Mouse (Mus musculus): ENCODE measurements around the gene 6030468B19Rik. TPM values are rescaled to one million over a fixed set of nuclear protein-coding genes. Genes with fewer than 3 reads are reported as not detected.

The 6030468B19Rik gene
- not detected in 2 replicates for polyA plus RNA-seq (2015; fragmentation: Nextera tagmentation; extraction: Ambion mirVana)

- 71% methylated on average over 9 of the region's 9 CpGs for WGBS
- no peaks in the 10 kb centered on the region for H3K9me3 ChIP-seq (ENCODE audit: control insufficient read depth, low read length)
Measured at GRCm38 (mm10) chr11:117797511-117798159, at the start of gene 6030468B19Rik. Gene 6030468B19Rik (plus strand): TSS chr11:117797660.

DNA sequence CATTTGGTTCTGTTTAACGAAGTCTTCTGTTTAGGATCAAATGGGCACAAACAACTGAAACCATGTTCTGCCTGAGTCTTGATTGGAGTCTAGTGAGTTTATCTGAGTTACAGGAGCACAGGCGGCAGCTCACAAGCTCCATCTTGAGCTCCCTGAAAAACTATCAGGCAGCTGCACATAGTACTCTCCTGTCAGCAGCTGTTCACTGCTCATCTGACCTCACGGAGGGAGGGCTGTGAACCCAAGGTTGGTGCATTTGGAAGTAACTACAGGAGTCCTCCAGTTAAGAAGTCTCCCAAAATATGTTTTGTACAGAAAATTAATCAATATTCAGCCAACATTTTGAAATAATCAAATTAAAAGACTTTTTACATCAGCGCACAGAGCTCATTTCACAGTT, 48.8 kb upstream of the 6030468B19Rik start:
- no peak for ATAC-seq
- Histone ChIP-seq H3K27ac (ENCODE audit: low read depth, low read length) (no peak overlapping the region), H3K4me2 (ENCODE audit: low read length) (no peak overlapping the region), H3K4me1 (ENCODE audit: control insufficient read depth, insufficient read depth, low read depth, low read length) (no peaks in the 10 kb centered on the region), H3K27me3 (replicated peaks; ENCODE audit: control insufficient read depth, insufficient read depth, low read length) (no peaks in the 10 kb centered on the region), H3K36me3 (ENCODE audit: control insufficient read depth, insufficient read depth, low read length) (peaks cover 62% of the 10 kb centered on the region), H3K9me3 (ENCODE audit: control insufficient read depth, low read length) (no peaks in the 10 kb centered on the region), H3K4me3 (ENCODE audit: low read length) (no peak overlapping the region), H3K9ac (ENCODE audit: low read depth, low read length) (no peak overlapping the region)
- WGBS = 80% methylated on average over 4 of the region's 4 CpGs

More at GRCm38 (mm10) chr11:117797511-117798159, at the start of gene 6030468B19Rik:
- ATAC-seq = no peak
- no peaks in the 10 kb centered on the region for H3K27me3 ChIP-seq (replicated peaks; ENCODE audit: control insufficient read depth, insufficient read depth, low read length)
- H3K4me1 ChIP-seq (ENCODE audit: control insufficient read depth, insufficient read depth, low read depth, low read length) = no peaks in the 10 kb centered on the region
- no peak within 1 kb of the TSS for H3K27ac ChIP-seq (ENCODE audit: low read depth, low read length)
- no peaks in the 10 kb centered on the region for H3K36me3 ChIP-seq (ENCODE audit: control insufficient read depth, insufficient read depth, low read length)
- H3K9ac ChIP-seq (ENCODE audit: low read depth, low read length) = no peak within 1 kb of the TSS
- no peak within 1 kb of the TSS for H3K4me3 ChIP-seq (ENCODE audit: low read length)
- H3K4me2 ChIP-seq (ENCODE audit: low read length) = no peak within 1 kb of the TSS

GRCm38 (mm10) chr11:117749414-117749813, 48.0 kb upstream of the 6030468B19Rik start:
- H3K27me3 ChIP-seq (replicated peaks; ENCODE audit: control insufficient read depth, insufficient read depth, low read length) = no peaks in the 10 kb centered on the region
- H3K36me3 ChIP-seq (ENCODE audit: control insufficient read depth, insufficient read depth, low read length) = peaks cover 64% of the 10 kb centered on the region
- WGBS = 91% methylated on average over 10 of the region's 10 CpGs
- no peak overlapping the region for H3K27ac ChIP-seq (ENCODE audit: low read depth, low read length)
- H3K9ac ChIP-seq (ENCODE audit: low read depth, low read length) = no peak overlapping the region
- ATAC-seq = no peak
- no peaks in the 10 kb centered on the region for H3K4me1 ChIP-seq (ENCODE audit: control insufficient read depth, insufficient read depth, low read depth, low read length)
- H3K4me2 ChIP-seq (ENCODE audit: low read length) = no peak overlapping the region
- no peak overlapping the region for H3K4me3 ChIP-seq (ENCODE audit: low read length)
- H3K9me3 ChIP-seq (ENCODE audit: control insufficient read depth, low read length) = no peaks in the 10 kb centered on the region

GRCm38 (mm10) chr11:117751544-117751943, 45.9 kb upstream of the 6030468B19Rik start:
- H3K36me3 ChIP-seq (ENCODE audit: control insufficient read depth, insufficient read depth, low read length) = peaks cover 78% of the 10 kb centered on the region
- no peak for ATAC-seq

GRCm38 (mm10) chr11:117755891-117756290, 41.6 kb upstream of the 6030468B19Rik start:
- ATAC-seq = no peak
- Histone ChIP-seq H3K36me3 (ENCODE audit: control insufficient read depth, insufficient read depth, low read length) (peaks cover 81% of the 10 kb centered on the region), H3K4me2 (ENCODE audit: low read length) (no peak overlapping the region), H3K9ac (ENCODE audit: low read depth, low read length) (no peak overlapping the region), H3K4me3 (ENCODE audit: low read length) (no peak overlapping the region), H3K27ac (ENCODE audit: low read depth, low read length) (no peak overlapping the region), H3K9me3 (ENCODE audit: control insufficient read depth, low read length) (no peaks in the 10 kb centered on the region), H3K4me1 (ENCODE audit: control insufficient read depth, insufficient read depth, low read depth, low read length) (no peaks in the 10 kb centered on the region), H3K27me3 (replicated peaks; ENCODE audit: control insufficient read depth, insufficient read depth, low read length) (no peaks in the 10 kb centered on the region)
- 91% methylated on average over 7 of the region's 7 CpGs for WGBS

More at GRCm38 (mm10) chr11:117751544-117751943, 45.9 kb upstream of the 6030468B19Rik start:
- no peak overlapping the region for H3K4me2 ChIP-seq (ENCODE audit: low read length)
- H3K9me3 ChIP-seq (ENCODE audit: control insufficient read depth, low read length) = no peaks in the 10 kb centered on the region
- H3K4me1 ChIP-seq (ENCODE audit: control insufficient read depth, insufficient read depth, low read depth, low read length) = no peaks in the 10 kb centered on the region
- H3K27me3 ChIP-seq (replicated peaks; ENCODE audit: control insufficient read depth, insufficient read depth, low read length) = no peaks in the 10 kb centered on the region
- no peak overlapping the region for H3K9ac ChIP-seq (ENCODE audit: low read depth, low read length)
- no peak overlapping the region for H3K27ac ChIP-seq (ENCODE audit: low read depth, low read length)
- 88% methylated on average over 6 of the region's 6 CpGs for WGBS
- H3K4me3 ChIP-seq (ENCODE audit: low read length) = no peak overlapping the region

GRCm38 (mm10) chr11:117759267-117759666, 38.2 kb upstream of the 6030468B19Rik start:
- WGBS = 92% methylated on average over 10 of the region's 10 CpGs
- Histone ChIP-seq H3K4me1 (ENCODE audit: control insufficient read depth, insufficient read depth, low read depth, low read length) (no peaks in the 10 kb centered on the region), H3K27me3 (replicated peaks; ENCODE audit: control insufficient read depth, insufficient read depth, low read length) (no peaks in the 10 kb centered on the region), H3K9ac (ENCODE audit: low read depth, low read length) (no peak overlapping the region), H3K4me2 (ENCODE audit: low read length) (no peak overlapping the region), H3K36me3 (ENCODE audit: control insufficient read depth, insufficient read depth, low read length) (peaks cover 73% of the 10 kb centered on the region), H3K9me3 (ENCODE audit: control insufficient read depth, low read length) (no peaks in the 10 kb centered on the region), H3K4me3 (ENCODE audit: low read length) (no peak overlapping the region), H3K27ac (ENCODE audit: low read depth, low read length) (no peak overlapping the region)
- no peak for ATAC-seq

GRCm38 (mm10) chr11:117760374-117761119, 36.9 kb upstream of the 6030468B19Rik start:
- no peaks in the 10 kb centered on the region for H3K27me3 ChIP-seq (replicated peaks; ENCODE audit: control insufficient read depth, insufficient read depth, low read length)
- H3K4me2 ChIP-seq (ENCODE audit: low read length) = no peak overlapping the region
- WGBS = 86% methylated on average over 26 of the region's 26 CpGs
- H3K9me3 ChIP-seq (ENCODE audit: control insufficient read depth, low read length) = no peaks in the 10 kb centered on the region
- H3K4me3 ChIP-seq (ENCODE audit: low read length) = no peak overlapping the region
- H3K4me1 ChIP-seq (ENCODE audit: control insufficient read depth, insufficient read depth, low read depth, low read length) = no peaks in the 10 kb centered on the region
- no peak overlapping the region for H3K9ac ChIP-seq (ENCODE audit: low read depth, low read length)
- H3K36me3 ChIP-seq (ENCODE audit: control insufficient read depth, insufficient read depth, low read length) = peaks cover 68% of the 10 kb centered on the region
- ATAC-seq = 0 out of 2 replicates have a peak, but pooled peaks have one; percentile 30
- no peak overlapping the region for H3K27ac ChIP-seq (ENCODE audit: low read depth, low read length)

DNA sequence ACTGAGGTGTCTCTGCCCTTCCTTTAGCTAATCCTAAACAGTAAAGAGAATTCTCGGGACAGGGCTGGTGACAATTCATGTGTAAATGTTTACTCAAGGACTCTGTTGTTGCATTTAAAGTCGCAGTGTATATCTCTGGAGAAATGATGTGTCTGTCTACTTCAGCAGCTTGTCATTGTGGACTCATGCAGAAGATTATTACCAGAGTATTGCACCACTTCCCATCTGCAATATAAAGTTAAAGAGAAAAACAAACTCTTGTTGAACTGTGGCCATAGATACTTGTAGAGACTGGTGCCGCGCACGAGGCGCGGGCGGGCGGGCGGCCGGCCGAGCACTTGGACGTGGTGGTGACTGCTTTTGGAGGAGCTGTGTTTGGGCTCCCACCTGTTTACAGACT, 35.7 kb upstream of the 6030468B19Rik start:
- Histone ChIP-seq H3K27ac (ENCODE audit: low read depth, low read length) (no peak overlapping the region), H3K36me3 (ENCODE audit: control insufficient read depth, insufficient read depth, low read length) (peaks cover 55% of the 10 kb centered on the region), H3K4me1 (ENCODE audit: control insufficient read depth, insufficient read depth, low read depth, low read length) (no peaks in the 10 kb centered on the region), H3K9ac (ENCODE audit: low read depth, low read length) (no peak overlapping the region), H3K4me2 (ENCODE audit: low read length) (no peak overlapping the region), H3K4me3 (ENCODE audit: low read length) (no peak overlapping the region), H3K9me3 (ENCODE audit: control insufficient read depth, low read length) (no peaks in the 10 kb centered on the region), H3K27me3 (replicated peaks; ENCODE audit: control insufficient read depth, insufficient read depth, low read length) (no peaks in the 10 kb centered on the region)
- 91% methylated on average over 13 of the region's 13 CpGs for WGBS
- no peak for ATAC-seq

DNA sequence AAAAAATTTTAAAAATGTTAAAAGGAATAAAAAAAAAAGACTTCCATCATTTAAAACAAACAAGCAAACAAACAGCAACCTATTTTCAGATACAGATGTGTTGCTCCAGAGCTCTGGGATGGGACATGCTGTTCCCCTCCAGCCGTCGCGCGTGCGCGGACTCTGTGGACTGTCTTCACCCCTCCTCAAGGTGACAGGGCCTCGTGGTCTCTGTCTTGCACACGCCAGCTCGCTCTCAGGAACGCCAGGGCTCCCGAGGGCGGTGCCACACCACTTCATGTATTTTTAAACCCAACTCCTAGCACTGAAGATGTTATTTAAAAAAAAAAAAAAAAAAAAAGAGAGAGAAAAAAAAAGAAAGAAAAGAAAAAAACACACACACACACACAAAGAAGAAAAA, 35.2 kb upstream of the 6030468B19Rik start:
- no peak for ATAC-seq
- Histone ChIP-seq H3K36me3 (ENCODE audit: control insufficient read depth, insufficient read depth, low read length) (peaks cover 52% of the 10 kb centered on the region), H3K4me2 (ENCODE audit: low read length) (no peak overlapping the region), H3K4me3 (ENCODE audit: low read length) (no peak overlapping the region), H3K27me3 (replicated peaks; ENCODE audit: control insufficient read depth, insufficient read depth, low read length) (no peaks in the 10 kb centered on the region), H3K4me1 (ENCODE audit: control insufficient read depth, insufficient read depth, low read depth, low read length) (no peaks in the 10 kb centered on the region), H3K9ac (ENCODE audit: low read depth, low read length) (no peak overlapping the region), H3K9me3 (ENCODE audit: control insufficient read depth, low read length) (no peaks in the 10 kb centered on the region), H3K27ac (ENCODE audit: low read depth, low read length) (no peak overlapping the region)
- 91% methylated on average over 12 of the region's 12 CpGs for WGBS
